In genomic region chr15:77411035-77411434, GRCm38 (mm10) we compare ENCODE assay signal across 13 mouse cellular contexts. TPM values are rescaled to one million over a fixed set of nuclear protein-coding genes. Genes with fewer than 3 reads are reported as not detected.
DNase-seq lines count a peak whose midpoint lies in the region; ATAC-seq and TF ChIP-seq lines count a peak whose summit lies in the region.
"Not testable (repeated sequence)": the region's sequence is repeated elsewhere in the genome, so short reads cannot be mapped to it uniquely, and the experiment has no call there.
"Had no signal": no experiment of that assay in that cellular context is flagged by ENCODE, and none has a peak within 500 bp of the region (broad histone marks: within the 10 kb centered on the region; RNA-seq: fewer than 3 reads in every experiment).

Apol9a (minus strand) TSS chr15:77411135.

- WGBS in large intestine, adult 2 months = 50% methylated on average over 2 of the region's 4 CpGs
- WGBS in lung, postnatal 0 days = no CpG with 5 or more reads among the region's 4 CpGs
- 9% methylated on average over 1 of the region's 4 CpGs for WGBS in small intestine, adult 2 months

- H3K9ac ChIP-seq in lung, postnatal 0 days (replicated peaks; ENCODE audit: low read depth) = not testable (repeated sequence)

- H3K4me3 ChIP-seq in embryonic fibroblast, embryonic 13.5 days (ENCODE audit: insufficient read depth, low read length); lung, postnatal 0 days (ENCODE audit: low read depth, low read length): not testable (repeated sequence)
- peak within 1 kb of the TSS; percentile 54 for H3K4me3 ChIP-seq in small intestine, adult 2 months (ENCODE audit: low read depth, low read length)

- not testable (repeated sequence) for TF ChIP-seq EP300 in lung, postnatal 0 days (IDR thresholded peaks at IDR 0.05)

- H3K36me3 ChIP-seq in lung, postnatal 0 days (ENCODE audit: insufficient read depth, low read length); small intestine, adult 2 months (ENCODE audit: control insufficient read depth, insufficient read depth, low read length): not testable (repeated sequence)

- H3K9me3 ChIP-seq in lung, postnatal 0 days (ENCODE audit: low read length) = not testable (repeated sequence)

- not testable (repeated sequence) for DNase-seq in large intestine, adult 2 months (ENCODE audit: low read depth, low spot score); lung, postnatal 0 days (ENCODE audit: low spot score)

- TF ChIP-seq CTCF in embryonic fibroblast, embryonic 13.5 days (IDR thresholded peaks at IDR 0.05; ENCODE audit: borderline replicate concordance, insufficient read depth, low read length); lung, postnatal 0 days (IDR thresholded peaks at IDR 0.05); small intestine, adult 2 months (IDR thresholded peaks at IDR 0.05; ENCODE audit: extremely low read depth, insufficient read length, insufficient replicate concordance, low read depth, low read length): not testable (repeated sequence)

- H3K4me2 ChIP-seq in lung, postnatal 0 days (replicated peaks; ENCODE audit: low read depth, low read length) = not testable (repeated sequence)

- H3K27ac ChIP-seq in embryonic fibroblast, embryonic 13.5 days (ENCODE audit: insufficient read depth, low read length) = 0 out of 2 replicates have a peak within 1 kb of the TSS, but pooled peaks have one; percentile 31
- H3K27ac ChIP-seq in lung, postnatal 0 days (ENCODE audit: low read length) = not testable (repeated sequence)
- H3K27ac ChIP-seq in small intestine, adult 2 months (ENCODE audit: insufficient read depth, low read depth, low read length) = peak within 1 kb of the TSS; percentile 86

- H3K27me3 ChIP-seq in lung, postnatal 0 days (replicated peaks; ENCODE audit: insufficient read depth, low read length); small intestine, adult 2 months (ENCODE audit: control insufficient read depth, insufficient read depth, low read length): not testable (repeated sequence)

- H3K4me1 ChIP-seq in embryonic fibroblast, embryonic 13.5 days (ENCODE audit: control insufficient read depth, insufficient read depth, low read length); lung, postnatal 0 days (ENCODE audit: insufficient read depth, low read depth, low read length); small intestine, adult 2 months (ENCODE audit: control insufficient read depth, insufficient read depth, insufficient read length, low read length): not testable (repeated sequence)

- TF ChIP-seq POLR2A in embryonic fibroblast, embryonic 13.5 days (IDR thresholded peaks at IDR 0.05; ENCODE audit: low read depth, low read length); small intestine, adult 2 months (IDR thresholded peaks at IDR 0.05; ENCODE audit: low read depth, low read length): not testable (repeated sequence)

- not testable (repeated sequence) for ATAC-seq in CD4-positive, CD25-positive, alpha-beta regulatory T cell, adult 4 months
- ATAC-seq in erythroid progenitor cell, adult 5-6 weeks (replicated peaks; ENCODE audit: low FRiP score, poor library complexity, severe bottlenecking) = 0 out of 2 replicates have a peak, but pooled peaks have one; percentile 32
- ATAC-seq in lung, postnatal 0 days = 0 out of 2 replicates have a peak, but pooled peaks have one; percentile 35

RNA-seq across cellular contexts. Expression of gene Apol9a, which starts in this region (rescaled TPM):
- polyA plus RNA-seq in CD4-positive, CD25-positive, alpha-beta regulatory T cell, adult 4 months (2017; shearing (Covaris generic)) = 10 to 100 TPM; 11.0 to 17.0 TPM
- polyA plus RNA-seq in embryonic fibroblast, embryonic 13.5 days (2011; ENCODE audit: insufficient read length, low read depth, missing spikeins) = 3.9 and 5.5 TPM in 2 replicates
- not detected in 2 replicates for total RNA-seq in erythroid progenitor cell, adult 5-6 weeks (2015; ENCODE audit: low replicate concordance)
- under 0.01 TPM in 1 of 2 replicates, not detected in the other for total RNA-seq in erythroid progenitor cell, adult 5-6 weeks (2017; ENCODE audit: low replicate concordance)
- 22.6 and 91.1 TPM in 2 replicates for polyA plus RNA-seq in large intestine, adult 2 months (2012; rRNA removed)
- polyA plus RNA-seq in lung, postnatal 0 days (2015; fragmentation: Nextera tagmentation; extraction: Ambion mirVana) = 0.43 and 0.47 TPM in 2 replicates
- polyA plus RNA-seq in small intestine, adult 2 months (2012; rRNA removed) = 41.6 and 153 TPM in 2 replicates
- total RNA-seq: ES-E14, MEL had no signal
- polyA plus RNA-seq: embryonic facial prominence, embryonic 10.5 days; embryonic facial prominence, embryonic 12.5 days; forebrain, embryonic 10.5 days; forebrain, embryonic 12.5 days; forebrain, embryonic 14.5 days had no signal

Comparison
In these comparisons a context has a peak if more than half of its experiments do, and no peak if none do; other contexts are left out.
1. Peak in ATAC-seq in erythroid progenitor cell, adult 5-6 weeks; RNA of the gene not detected or under 1 TPM.
2. Peak in ATAC-seq in lung, postnatal 0 days; RNA of the gene not detected or under 1 TPM.